Mouse (Mus musculus) testis, adult 2 months (tissue): ENCODE results near the gene Pip4k2a. TPM values are rescaled to one million over a fixed set of nuclear protein-coding genes. Genes with fewer than 3 reads are reported as not detected.
A peak's percentile ranks its signal among the peaks of the same experiment; 100 is the strongest.
"Not testable (repeated sequence)": the region's sequence is repeated elsewhere in the genome, so short reads cannot be mapped to it uniquely, and the experiment has no call there.

Experiments
- H3K27ac ChIP-seq: fragments of 200-500 bp; 2 replicates; pipeline ENCODE4 v1.5.1; 2012; ENCODE audit warnings: low read depth, low read length; ENCODE audit not compliant: control insufficient read depth, insufficient read depth
- H3K27me3 ChIP-seq: fragments of 200-500 bp; 2 replicates; pipeline ENCODE4 v1.6.1; 2012; ENCODE audit warnings: mild to moderate bottlenecking, low read length, moderate library complexity; ENCODE audit not compliant: control insufficient read depth, insufficient read depth
- H3K36me3 ChIP-seq: fragments of 200-500 bp; 2 replicates; pipeline ENCODE4 v1.6.1; 2012; ENCODE audit warnings: mild to moderate bottlenecking, low read length; ENCODE audit not compliant: control insufficient read depth, insufficient read depth
- H3K4me1 ChIP-seq: fragments of 200-500 bp; 2 replicates; pipeline ENCODE4 v1.6.1; 2012; ENCODE audit warnings: low read length; ENCODE audit not compliant: control insufficient read depth, insufficient read depth
- H3K4me3 ChIP-seq: fragments of 200-500 bp; 2 replicates; pipeline ENCODE4 v1.5.1; 2012; ENCODE audit warnings: low read depth, mild to moderate bottlenecking, low read length, moderate library complexity, mixed read lengths; ENCODE audit not compliant: control insufficient read depth
- CTCF ChIP-seq: fragments of 200-500 bp; IDR thresholded peaks from 2 replicates; pipeline ENCODE4 v1.5.1; 2012; ENCODE audit warnings: low read depth, mild to moderate bottlenecking, inconsistent platforms, low read length, moderate library complexity; ENCODE audit not compliant: control insufficient read depth, insufficient read depth, insufficient replicate concordance
- POLR2A ChIP-seq: fragments of 200-500 bp; IDR thresholded peaks from 2 replicates; pipeline ENCODE4 v1.6.1; 2012; ENCODE audit warnings: low read depth, mild to moderate bottlenecking, inconsistent platforms, low read length, moderate library complexity; ENCODE audit not compliant: control insufficient read depth
- polyA plus RNA-seq: library from polyadenylated mRNA; depleted of rRNA; stranded (reverse); fragments of >200 nt; gene quantifications from 2 replicates; pipeline ENCODE4 v1.2.3, GENCODE M21; 2012

Pip4k2a gene
- polyA plus RNA-seq, 1 experiment: 1.3 TPM

GRCm38 (mm10) chr2:18903301-18904068, 94.4 kb downstream of the Pip4k2a start:
- Histone ChIP-seq H3K36me3 (no peaks in the 10 kb centered on the region), H3K27ac (no peak overlapping the region), H3K4me1 (no peaks in the 10 kb centered on the region), H3K27me3 (no peaks in the 10 kb centered on the region), H3K4me3 (no peak overlapping the region)
- TF ChIP-seq CTCF (no peak), POLR2A (no peak)

GRCm38 (mm10) chr2:18901133-18901532, 96.8 kb downstream of the Pip4k2a start:
- Histone ChIP-seq H3K4me1 (no peaks in the 10 kb centered on the region), H3K27ac (no peak overlapping the region), H3K27me3 (no peaks in the 10 kb centered on the region), H3K4me3 (no peak overlapping the region), H3K36me3 (no peaks in the 10 kb centered on the region)
- no peak for TF ChIP-seq POLR2A

- TF ChIP-seq CTCF (peak; percentile 17; the same call in 1 of the 2 replicates), POLR2A (no peak)
- H3K27ac ChIP-seq: no peak overlapping the region
- H3K4me1 ChIP-seq: no peaks in the 10 kb centered on the region
- no peaks in the 10 kb centered on the region for H3K36me3 ChIP-seq
- no peak overlapping the region for H3K4me3 ChIP-seq
- H3K27me3 ChIP-seq: no peaks in the 10 kb centered on the region
Measured at GRCm38 (mm10) chr2:18900635-18901034, 97.3 kb downstream of the Pip4k2a start.

GRCm38 (mm10) chr2:18897742-18898256, 100.1 kb downstream of the Pip4k2a start:
- TF ChIP-seq POLR2A: no peak
- Histone ChIP-seq H3K36me3 (no peaks in the 10 kb centered on the region), H3K27me3 (no peaks in the 10 kb centered on the region), H3K4me3 (no peak overlapping the region), H3K27ac (no peak overlapping the region), H3K4me1 (no peaks in the 10 kb centered on the region)

- no peak for TF ChIP-seq CTCF
- TF ChIP-seq POLR2A: no peak
- Histone ChIP-seq H3K4me3 (no peak overlapping the region), H3K27me3 (no peaks in the 10 kb centered on the region), H3K36me3 (no peaks in the 10 kb centered on the region), H3K4me1 (no peaks in the 10 kb centered on the region), H3K27ac (no peak overlapping the region)
Measured at GRCm38 (mm10) chr2:18896015-18896414, 101.9 kb downstream of the Pip4k2a start.

GRCm38 (mm10) chr2:18893336-18893735, 104.6 kb downstream of the Pip4k2a start:
- H3K27ac ChIP-seq, H3K4me3 ChIP-seq, H3K27me3 ChIP-seq, H3K4me1 ChIP-seq, H3K36me3 ChIP-seq: not testable (repeated sequence)

GRCm38 (mm10) chr2:18891991-18892537, 105.9 kb downstream of the Pip4k2a start:
- H3K27ac ChIP-seq: no peak overlapping the region; the same call in 1 of the 2 replicates
- no peak for TF ChIP-seq CTCF
- TF ChIP-seq POLR2A: no peak
- H3K36me3 ChIP-seq: no peaks in the 10 kb centered on the region

More at GRCm38 (mm10) chr2:18891991-18892537, 105.9 kb downstream of the Pip4k2a start:
- Histone ChIP-seq H3K27me3 (no peaks in the 10 kb centered on the region), H3K4me3 (no peak overlapping the region), H3K4me1 (no peaks in the 10 kb centered on the region)
